Mouse (Mus musculus) forebrain, embryonic 12.5 days (tissue): ENCODE data around the gene Nodal. TPM values are rescaled to one million over a fixed set of nuclear protein-coding genes. Genes with fewer than 3 reads are reported as not detected.

Source experiments
- ATAC-seq: fragments of 200-750 bp; cut with Nextera tagmentation; 2 replicates; pipeline ENCODE4 v1.8.0; 2017; ENCODE audit warnings: moderate TSS enrichment; ENCODE audit not compliant: low FRiP score
- H3K27ac ChIP-seq: fragments of 300-500 bp; sonication (generic); 2 replicates; pipeline ENCODE4 v1.5.1; 2016; ENCODE audit warnings: mild to moderate bottlenecking
- H3K27me3 ChIP-seq: fragments of 300-500 bp; sonication (generic); 2 replicates; pipeline ENCODE4 v1.6.1; 2016; ENCODE audit warnings: mild to moderate bottlenecking
- H3K36me3 ChIP-seq: fragments of 300-500 bp; sonication (generic); replicated peaks from 2 replicates; pipeline ENCODE4 v1.6.1; 2016; ENCODE audit warnings: mild to moderate bottlenecking
- H3K4me1 ChIP-seq: fragments of 300-500 bp; sonication (generic); 2 replicates; pipeline ENCODE4 v1.6.1; 2016
- H3K4me2 ChIP-seq: fragments of 300-500 bp; sonication (generic); 2 replicates; pipeline ENCODE4 v1.6.1; 2016; ENCODE audit warnings: mild to moderate bottlenecking, moderate library complexity
- H3K4me3 ChIP-seq: fragments of 300-500 bp; sonication (generic); replicated peaks from 2 replicates; pipeline ENCODE4 v1.5.1; 2016; ENCODE audit warnings: mild to moderate bottlenecking
- H3K9ac ChIP-seq: fragments of 300-500 bp; sonication (generic); 2 replicates; pipeline ENCODE4 v1.6.1; 2016; ENCODE audit warnings: mild to moderate bottlenecking
- H3K9me3 ChIP-seq: fragments of 300-500 bp; sonication (generic); 2 replicates; pipeline ENCODE4 v1.6.1; 2016
- WGBS: fragments of 180-500 bp; shearing (Covaris S2); methylation state at CpG from one replicate; pipeline ENCODE4 v1.1.7; 2016; 5-methylcytosine and 5-hydroxymethylcytosine counted together
- polyA plus RNA-seq: library from polyadenylated mRNA; unstranded; fragments of >200 nt; fragmentation: Nextera tagmentation; extraction: Ambion mirVana; gene quantifications from 2 replicates; pipeline ENCODE4 v1.2.1, GENCODE M21; 2016

Nodal gene
- polyA plus RNA-seq, 1 experiment from 2014 or later = not detected

DNA sequence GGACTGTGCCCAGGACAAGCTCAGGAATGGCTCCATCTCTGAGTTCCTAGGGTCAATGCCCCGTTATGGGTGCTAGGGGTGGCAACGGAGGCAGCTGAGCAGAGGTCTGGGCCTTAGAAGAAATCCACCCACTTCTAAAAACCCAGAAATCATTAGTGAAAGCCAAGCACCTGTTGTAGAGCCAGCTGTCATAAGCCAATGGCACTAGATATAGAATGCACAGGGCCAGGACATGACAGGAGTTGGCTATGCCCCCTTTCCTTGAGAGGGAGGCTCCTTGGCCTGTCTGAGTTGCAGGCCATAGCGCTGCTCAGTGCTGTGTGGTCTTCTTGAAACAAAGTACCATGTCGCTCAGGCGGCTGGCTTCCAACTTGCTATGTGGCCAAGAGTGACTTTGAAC lies 17.4 kb upstream of the Nodal start:
- Histone ChIP-seq H3K4me3 (no peak overlapping the region), H3K36me3 (no peaks in the 10 kb centered on the region), H3K27ac (no peak overlapping the region), H3K9ac (no peak overlapping the region), H3K4me1 (no peaks in the 10 kb centered on the region), H3K9me3 (no peaks in the 10 kb centered on the region), H3K27me3 (no peaks in the 10 kb centered on the region), H3K4me2 (no peak overlapping the region)
- 90% methylated on average over 5 of the region's 5 CpGs for WGBS
- no peak for ATAC-seq

DNA sequence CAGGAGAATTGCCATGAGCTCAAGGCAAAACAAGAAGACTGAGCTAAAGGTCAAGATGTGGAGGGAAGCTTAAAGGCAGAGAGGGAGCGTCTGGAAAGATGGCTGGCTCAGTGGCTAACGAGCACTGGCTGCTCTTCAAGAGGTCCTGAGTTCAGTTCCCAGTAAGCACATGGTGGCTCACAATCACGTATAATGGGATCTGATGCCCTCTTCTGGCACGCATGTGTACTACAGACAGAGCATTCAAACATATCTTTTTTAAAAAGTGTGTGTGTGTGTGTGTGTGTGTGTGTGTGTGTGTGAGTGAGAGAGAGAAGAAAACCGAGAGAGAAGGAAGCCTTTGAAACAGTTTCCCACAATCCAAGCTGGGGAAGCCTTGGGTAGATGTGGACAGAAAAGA lies 15.3 kb upstream of the Nodal start:
- H3K36me3 ChIP-seq = no peaks in the 10 kb centered on the region
- no peaks in the 10 kb centered on the region for H3K4me1 ChIP-seq
- WGBS = 72% methylated on average over 5 of the region's 5 CpGs
- no peaks in the 10 kb centered on the region for H3K9me3 ChIP-seq
- H3K4me3 ChIP-seq = no peak overlapping the region
- H3K27me3 ChIP-seq = peaks cover 9% of the 10 kb centered on the region; the same call in 1 of the 2 replicates
- no peak overlapping the region for H3K4me2 ChIP-seq
- H3K27ac ChIP-seq = no peak overlapping the region
- ATAC-seq = no peak
- no peak overlapping the region for H3K9ac ChIP-seq

DNA sequence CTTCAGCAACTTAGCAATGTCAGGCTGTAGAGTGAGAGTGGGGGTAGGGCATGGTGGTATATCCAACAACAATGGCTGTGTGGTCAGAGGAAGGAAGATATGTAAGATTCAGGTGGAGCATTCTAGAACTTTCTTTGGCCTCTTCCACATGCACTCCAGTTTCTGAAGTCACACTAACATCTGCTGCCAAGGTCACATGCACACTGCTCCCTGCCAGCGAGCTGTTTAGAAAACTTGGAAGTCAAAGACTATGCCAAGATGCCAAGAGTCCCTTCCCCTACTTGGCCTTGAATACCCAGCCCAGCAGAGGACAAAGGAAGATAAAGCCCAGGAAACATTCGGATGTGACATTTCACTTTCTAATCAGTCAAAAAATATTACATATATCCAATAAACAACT lies 14.9 kb upstream of the Nodal start:
- H3K9ac ChIP-seq = no peak overlapping the region
- H3K4me3 ChIP-seq = no peak overlapping the region
- WGBS = 89% methylated on average over 2 of the region's 2 CpGs
- no peaks in the 10 kb centered on the region for H3K36me3 ChIP-seq
- H3K4me2 ChIP-seq = no peak overlapping the region
- H3K27me3 ChIP-seq = peaks cover 11% of the 10 kb centered on the region; the same call in 1 of the 2 replicates
- no peak overlapping the region for H3K27ac ChIP-seq
- H3K9me3 ChIP-seq = no peaks in the 10 kb centered on the region
- no peak for ATAC-seq
- H3K4me1 ChIP-seq = no peaks in the 10 kb centered on the region

DNA sequence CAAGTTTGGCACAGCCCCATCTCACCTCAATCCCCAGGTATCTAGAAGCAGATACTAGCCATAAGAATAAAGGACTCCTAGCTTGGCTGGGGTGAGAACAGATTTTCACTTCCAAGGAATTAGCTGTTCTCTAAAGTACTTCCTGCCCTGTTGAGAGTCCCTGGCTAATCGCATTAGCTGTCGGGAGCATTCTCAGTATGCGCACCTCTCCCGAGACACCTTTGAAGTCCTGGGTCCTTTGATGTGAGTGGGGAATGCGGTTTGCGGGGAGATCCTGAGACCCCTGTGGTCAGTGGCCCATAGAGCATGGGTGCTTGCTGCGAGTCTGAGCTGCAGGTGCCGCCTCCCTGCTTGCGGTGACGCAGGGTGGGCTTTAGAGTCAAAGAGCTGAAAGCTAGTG lies 11.8 kb upstream of the Nodal start:
- no peaks in the 10 kb centered on the region for H3K36me3 ChIP-seq
- H3K4me1 ChIP-seq = peaks cover 10% of the 10 kb centered on the region
- H3K9me3 ChIP-seq = no peaks in the 10 kb centered on the region

DNA sequence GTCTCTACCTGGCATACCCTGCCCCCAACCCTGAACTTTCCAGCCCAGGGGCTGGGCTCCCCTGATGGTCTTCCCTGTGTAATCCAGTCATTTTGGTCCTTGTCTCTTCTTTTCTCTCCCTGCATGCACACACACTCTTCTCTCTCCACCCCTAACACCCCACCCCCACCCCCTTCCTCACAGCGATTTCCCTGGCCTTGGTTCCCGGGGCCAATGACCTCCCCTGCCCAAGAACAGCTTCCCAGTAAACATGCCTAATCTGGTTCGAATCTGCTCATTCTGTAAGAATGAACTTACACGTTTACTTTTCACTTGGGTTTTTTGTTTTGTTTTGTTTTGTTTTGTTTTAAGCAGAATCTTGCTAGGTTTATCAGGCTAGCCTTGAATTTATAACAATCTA lies 8.0 kb upstream of the Nodal start:
- H3K9ac ChIP-seq = no peak overlapping the region
- no peak overlapping the region for H3K4me3 ChIP-seq
- H3K4me1 ChIP-seq = peaks cover 10% of the 10 kb centered on the region
- WGBS = 9% methylated on average over 4 of the region's 4 CpGs
- H3K27me3 ChIP-seq = peaks cover 11% of the 10 kb centered on the region; the same call in 1 of the 2 replicates
- ATAC-seq = no peak
- no peak overlapping the region for H3K4me2 ChIP-seq
- no peaks in the 10 kb centered on the region for H3K36me3 ChIP-seq
- H3K9me3 ChIP-seq = no peaks in the 10 kb centered on the region
- no peak overlapping the region for H3K27ac ChIP-seq

More for the DNA sequence above, 11.8 kb upstream of the Nodal start:
- 5% methylated on average over 10 of the region's 10 CpGs for WGBS
- ATAC-seq = no peak
- no peak overlapping the region for H3K9ac ChIP-seq
- peaks cover 11% of the 10 kb centered on the region; the same call in 1 of the 2 replicates for H3K27me3 ChIP-seq
- no peak overlapping the region for H3K27ac ChIP-seq
- H3K4me2 ChIP-seq = no peak overlapping the region
- no peak overlapping the region for H3K4me3 ChIP-seq

DNA sequence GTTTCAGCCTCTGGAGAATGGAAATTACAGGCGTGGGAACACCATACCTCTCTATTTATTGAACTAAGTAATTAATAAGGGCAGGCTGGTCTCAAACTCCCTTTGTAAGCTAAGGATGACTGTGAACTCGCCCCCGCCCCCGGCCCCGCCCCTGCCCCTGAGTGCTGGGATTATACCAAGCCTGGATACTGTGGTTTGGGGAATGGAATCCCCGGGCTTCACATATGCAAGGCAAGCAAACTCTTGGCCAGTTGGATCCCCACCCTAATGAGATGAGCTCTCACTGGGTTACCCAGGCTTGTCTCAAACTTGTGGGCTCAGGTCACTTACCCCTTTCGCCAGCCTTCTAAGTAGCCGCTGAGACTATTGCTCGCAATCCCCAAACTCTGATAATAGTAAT lies 7.6 kb upstream of the Nodal start:
- no peaks in the 10 kb centered on the region for H3K9me3 ChIP-seq
- H3K36me3 ChIP-seq = no peaks in the 10 kb centered on the region
- no peak overlapping the region for H3K4me2 ChIP-seq
- WGBS = 27% methylated on average over 9 of the region's 9 CpGs
- no peak overlapping the region for H3K4me3 ChIP-seq
- H3K4me1 ChIP-seq = peaks cover 10% of the 10 kb centered on the region
- peaks cover 11% of the 10 kb centered on the region; the same call in 1 of the 2 replicates for H3K27me3 ChIP-seq
- no peak overlapping the region for H3K27ac ChIP-seq
- no peak for ATAC-seq
- no peak overlapping the region for H3K9ac ChIP-seq

DNA sequence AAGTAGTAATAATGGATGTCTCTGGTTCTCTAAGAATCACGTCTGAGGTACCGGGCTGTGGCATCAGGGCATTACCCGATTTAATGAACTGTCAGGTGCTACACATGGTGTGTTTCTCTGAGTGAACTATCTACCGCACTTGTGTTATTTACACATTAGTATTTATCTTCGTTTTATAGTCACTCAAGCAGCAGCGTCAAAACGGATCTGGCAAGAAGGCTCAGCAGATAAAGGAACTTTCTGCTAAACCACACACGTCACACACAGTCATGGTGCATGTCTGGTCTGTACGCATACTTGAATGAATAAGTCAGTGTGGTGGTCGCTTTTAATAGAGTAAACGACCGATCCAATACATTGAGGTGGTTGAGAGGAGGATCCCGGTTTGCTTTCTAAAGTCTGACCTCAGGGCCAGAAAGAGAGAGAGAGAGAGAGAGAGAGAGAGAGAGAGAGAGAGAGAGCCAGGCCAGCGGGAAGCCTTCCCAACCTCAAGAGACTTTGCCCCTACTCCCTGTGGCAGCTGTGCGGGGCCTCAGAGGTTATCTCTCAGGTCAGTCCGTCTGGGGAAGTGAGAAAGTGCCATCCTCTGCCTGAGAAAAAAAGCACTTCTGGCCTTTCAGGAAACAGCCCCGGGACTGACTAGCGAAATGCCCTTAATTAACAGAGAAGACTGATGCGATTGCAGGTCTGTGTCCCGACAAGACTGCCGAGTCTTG lies 4.7 kb upstream of the Nodal start:
- Histone ChIP-seq H3K27ac (no peak overlapping the region), H3K4me1 (peaks cover 12% of the 10 kb centered on the region), H3K36me3 (no peaks in the 10 kb centered on the region), H3K4me2 (no peak overlapping the region), H3K9me3 (no peaks in the 10 kb centered on the region), H3K9ac (no peak overlapping the region), H3K4me3 (no peak overlapping the region), H3K27me3 (peaks cover 25% of the 10 kb centered on the region)
- WGBS = 62% methylated on average over 21 of the region's 21 CpGs
- no peak for ATAC-seq

DNA sequence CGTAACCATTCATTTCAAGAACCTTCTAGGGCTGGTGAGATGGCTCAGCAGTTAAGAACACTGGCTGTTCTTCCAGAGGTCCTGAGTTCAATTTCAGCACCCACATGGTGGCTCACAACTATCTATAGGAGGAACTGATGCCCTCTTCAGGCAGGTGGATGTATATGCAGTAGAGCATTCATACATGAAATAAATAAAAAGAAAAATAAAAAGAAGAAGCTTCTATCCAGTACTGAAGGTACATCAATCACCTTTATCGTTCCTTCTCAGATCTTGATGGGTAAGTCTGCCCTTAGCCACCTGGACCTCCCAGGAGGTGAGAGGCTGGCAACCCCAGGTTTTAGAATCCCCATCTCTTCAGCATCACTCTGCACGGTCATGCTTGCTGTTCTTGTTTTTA lies 2.5 kb upstream of the Nodal start:
- H3K9me3 ChIP-seq = no peaks in the 10 kb centered on the region
- peaks cover 16% of the 10 kb centered on the region for H3K4me1 ChIP-seq
- H3K9ac ChIP-seq = no peak overlapping the region
- H3K27ac ChIP-seq = no peak overlapping the region
- no peak overlapping the region for H3K4me3 ChIP-seq
- no peaks in the 10 kb centered on the region for H3K36me3 ChIP-seq
- no peak overlapping the region for H3K4me2 ChIP-seq
- ATAC-seq = no peak
- H3K27me3 ChIP-seq = peaks cover 47% of the 10 kb centered on the region
- WGBS = 81% methylated on average over 3 of the region's 3 CpGs

DNA sequence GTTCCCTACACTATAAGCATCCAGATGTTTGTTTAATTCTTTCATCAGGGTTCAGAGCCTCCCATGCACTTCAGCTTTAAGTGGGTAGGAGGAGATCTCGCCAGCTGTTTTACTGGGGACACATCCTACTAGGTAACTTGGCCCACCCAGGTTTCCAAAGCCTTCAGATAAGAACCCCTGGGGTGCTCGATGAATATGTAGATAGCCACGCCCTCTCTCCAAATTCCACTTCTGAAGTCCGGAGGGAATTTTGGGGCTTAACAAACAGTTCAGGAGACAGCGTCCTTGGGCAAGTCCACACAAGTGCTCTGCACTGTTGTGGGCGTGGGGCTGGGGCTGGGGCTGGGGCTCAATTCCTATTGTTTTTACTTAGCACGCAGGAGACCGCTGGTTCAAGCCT lies 1.9 kb upstream of the Nodal start:
- no peak for ATAC-seq
- WGBS = 21% methylated on average over 8 of the region's 8 CpGs
- Histone ChIP-seq H3K9ac (no peak overlapping the region), H3K4me1 (peaks cover 15% of the 10 kb centered on the region), H3K4me3 (no peak overlapping the region), H3K9me3 (no peaks in the 10 kb centered on the region), H3K4me2 (no peak overlapping the region), H3K36me3 (no peaks in the 10 kb centered on the region), H3K27me3 (peaks cover 53% of the 10 kb centered on the region), H3K27ac (no peak overlapping the region)

DNA sequence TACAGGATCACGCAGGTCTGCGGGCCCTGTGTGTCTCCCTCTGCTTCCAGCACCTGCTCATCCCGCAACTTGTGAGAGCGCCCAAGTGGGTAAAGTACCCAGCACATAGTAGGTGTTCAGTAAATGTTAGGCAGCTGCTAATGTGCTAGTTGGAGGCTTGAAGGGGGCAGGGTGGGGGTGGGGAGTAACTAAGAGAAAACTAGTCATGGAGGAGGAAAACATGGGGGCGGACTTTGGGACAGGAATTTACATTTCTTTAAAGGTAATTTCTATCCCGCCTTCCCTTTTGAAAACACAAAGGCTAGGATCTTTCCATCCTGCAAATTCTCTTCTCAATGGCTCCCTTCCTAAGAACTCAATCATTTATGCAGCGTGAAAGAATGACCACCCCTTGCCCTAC lies 1.2 kb upstream of the Nodal start:
- Histone ChIP-seq H3K4me2 (no peak overlapping the region), H3K27me3 (peaks cover 58% of the 10 kb centered on the region), H3K9ac (no peak overlapping the region), H3K36me3 (no peaks in the 10 kb centered on the region), H3K27ac (no peak overlapping the region), H3K4me1 (peaks cover 15% of the 10 kb centered on the region), H3K4me3 (no peak overlapping the region), H3K9me3 (no peaks in the 10 kb centered on the region)
- WGBS = 34% methylated on average over 7 of the region's 7 CpGs
- no peak for ATAC-seq

DNA sequence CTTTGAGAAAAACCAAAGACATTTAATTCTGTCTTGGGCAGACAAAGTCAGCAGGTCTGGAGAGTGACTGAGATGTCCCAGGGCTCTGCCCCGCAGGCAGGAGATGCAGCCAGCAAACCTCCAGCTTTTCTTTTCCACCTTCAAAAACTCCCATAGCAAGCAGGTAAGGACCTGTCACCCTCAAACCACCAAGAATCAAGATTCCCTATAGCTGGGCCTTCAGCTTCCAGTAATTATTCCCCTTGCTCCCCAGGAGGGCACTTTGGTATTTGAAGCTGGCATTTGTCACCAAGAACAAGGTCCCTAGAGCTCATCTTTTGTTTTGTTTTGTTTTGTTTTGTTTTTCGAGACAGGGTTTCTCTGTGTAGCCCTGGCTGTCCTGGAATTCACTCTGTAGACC lies 726 bp upstream of the Nodal start:
- no peak overlapping the region for H3K4me2 ChIP-seq
- 47% methylated on average over 2 of the region's 2 CpGs for WGBS
- ATAC-seq = no peak

DNA sequence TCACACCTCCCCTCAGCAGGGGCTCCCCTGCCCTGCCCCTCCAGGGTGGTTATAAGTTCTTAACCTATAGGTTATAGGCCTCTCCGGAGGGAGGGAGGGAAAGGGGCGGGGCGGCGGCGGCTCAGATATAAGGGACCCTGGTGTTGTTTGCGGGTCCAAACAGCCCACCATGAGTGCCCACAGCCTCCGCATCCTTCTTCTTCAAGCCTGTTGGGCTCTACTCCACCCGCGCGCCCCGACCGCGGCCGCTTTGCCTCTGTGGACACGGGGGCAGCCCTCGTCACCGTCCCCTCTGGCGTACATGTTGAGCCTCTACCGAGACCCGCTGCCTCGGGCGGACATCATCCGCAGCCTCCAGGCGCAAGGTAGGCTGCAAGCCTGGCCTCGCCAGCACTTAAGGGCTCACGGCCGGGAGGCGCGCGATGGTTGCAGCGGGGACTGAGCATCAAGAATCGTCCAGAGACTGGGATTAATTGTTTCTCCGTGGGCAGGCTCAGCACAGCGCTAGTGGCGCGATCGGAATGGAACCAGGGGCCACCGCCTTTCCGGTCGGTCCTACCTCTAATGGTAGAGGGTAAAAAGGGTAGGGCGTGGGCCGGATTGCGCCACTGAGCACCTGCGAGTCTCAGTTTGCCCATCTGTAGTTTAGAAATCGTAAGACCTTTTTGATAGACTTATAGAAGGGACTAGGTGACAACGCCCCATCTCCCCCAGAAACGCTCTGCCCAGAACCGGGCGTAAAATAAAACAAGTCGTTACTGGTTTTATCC lies 544 bp downstream of the Nodal start:
- peaks cover 15% of the 10 kb centered on the region for H3K4me1 ChIP-seq
- H3K27me3 ChIP-seq = peaks cover 61% of the 10 kb centered on the region
- 0 out of 2 replicates have a peak, but pooled peaks have one; percentile 36 for ATAC-seq
- peak overlapping the region; percentile 86 for H3K4me2 ChIP-seq
- H3K36me3 ChIP-seq = no peaks in the 10 kb centered on the region
- H3K9ac ChIP-seq = peak overlapping the region; percentile 49; the same call in 1 of the 2 replicates
- H3K27ac ChIP-seq = no peak overlapping the region
- no peaks in the 10 kb centered on the region for H3K9me3 ChIP-seq
- 4% methylated on average over 50 of the region's 50 CpGs for WGBS
- H3K4me3 ChIP-seq = peak overlapping the region; percentile 45

More for the DNA sequence above, 726 bp upstream of the Nodal start:
- Histone ChIP-seq H3K4me3 (no peak overlapping the region), H3K9ac (no peak overlapping the region), H3K9me3 (no peaks in the 10 kb centered on the region), H3K36me3 (no peaks in the 10 kb centered on the region), H3K27ac (no peak overlapping the region), H3K4me1 (peaks cover 15% of the 10 kb centered on the region), H3K27me3 (peaks cover 58% of the 10 kb centered on the region)
